Mouse (Mus musculus) spleen, postnatal 14 days (tissue): ENCODE results near the gene Borcs6.

Experiments
- DNase-seq, 2 experiments: peaks; one replicate each; pipeline ENCODE4 v3.0.0; 2021 to 2022; ENCODE audit warnings: low spot score in 2 of 2

Gene Borcs6

DNA sequence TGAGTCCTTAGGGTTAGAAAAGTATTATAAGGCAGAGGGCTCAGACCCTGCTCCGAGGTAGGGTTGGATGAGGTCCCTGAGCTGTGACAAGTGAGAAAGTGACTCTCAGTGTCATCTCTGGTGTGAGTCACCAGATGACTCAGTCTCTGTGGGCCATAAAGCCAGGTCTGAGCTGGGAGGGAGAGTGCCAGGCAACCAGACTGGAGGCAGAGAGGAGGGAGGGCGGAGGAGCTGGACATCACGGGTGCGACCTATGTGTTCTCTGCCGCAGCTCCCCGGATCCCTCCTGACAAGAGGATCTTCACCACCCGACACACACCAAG lies 42.8 kb downstream of the Borcs6 start:
- DNase-seq: no peak

DNA sequence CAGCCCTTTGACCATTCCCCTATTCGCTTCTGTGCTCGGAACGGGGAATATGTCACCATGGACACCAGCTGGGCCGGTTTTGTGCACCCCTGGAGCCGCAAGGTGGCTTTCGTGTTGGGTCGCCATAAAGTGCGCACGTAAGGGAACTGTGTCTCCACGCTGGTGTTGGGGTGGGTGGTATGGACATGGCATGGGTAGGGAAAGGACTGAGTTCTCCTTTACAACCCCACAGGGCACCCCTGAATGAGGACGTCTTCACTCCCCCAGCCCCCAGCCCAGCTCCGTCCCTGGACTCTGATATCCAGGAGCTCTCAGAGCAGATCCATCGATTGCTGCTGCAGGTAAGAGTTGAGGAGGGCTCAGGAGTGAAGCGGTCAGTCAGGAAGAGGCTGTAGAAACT lies 43.6 kb downstream of the Borcs6 start:
- DNase-seq: no peak

DNA sequence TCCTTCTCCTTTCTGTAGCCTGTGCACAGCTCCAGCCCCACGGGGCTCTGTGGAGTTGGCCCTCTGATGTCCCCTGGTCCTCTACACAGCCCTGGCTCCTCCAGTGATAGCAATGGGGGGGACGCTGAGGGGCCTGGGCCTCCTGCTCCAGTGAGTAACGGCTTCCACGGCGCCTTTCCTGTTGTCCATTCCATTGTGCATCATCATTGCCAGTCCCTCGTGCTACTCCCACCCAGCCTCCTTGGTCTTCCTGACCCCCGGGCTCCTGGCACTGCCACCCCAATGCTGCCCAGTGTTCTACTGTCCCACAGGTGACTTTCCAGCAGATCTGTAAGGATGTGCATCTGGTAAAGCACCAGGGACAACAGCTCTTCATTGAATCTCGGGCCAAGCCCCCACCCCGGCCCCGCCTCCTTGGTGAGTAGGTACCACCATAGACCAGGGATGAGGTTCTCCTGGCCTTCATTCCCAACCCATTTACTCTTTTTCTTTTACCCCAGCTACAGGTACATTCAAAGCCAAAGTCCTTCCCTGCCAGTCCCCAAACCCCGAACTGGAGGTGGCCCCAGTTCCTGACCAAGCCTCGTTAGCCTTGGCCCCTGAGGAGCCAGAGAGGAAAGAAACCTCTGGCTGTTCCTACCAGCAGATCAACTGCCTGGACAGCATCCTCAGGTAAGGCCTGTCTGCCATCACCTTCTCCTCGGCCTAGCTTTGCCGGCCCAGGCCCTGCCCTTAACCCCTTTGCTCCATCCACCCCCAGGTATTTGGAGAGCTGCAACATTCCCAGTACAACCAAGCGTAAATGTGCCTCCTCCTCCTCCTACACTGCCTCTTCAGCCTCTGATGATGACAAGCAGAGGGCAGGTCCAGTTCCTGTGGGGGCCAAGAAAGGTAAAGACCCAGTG lies 44.3 kb downstream of the Borcs6 start:
- DNase-seq: no peak

DNA sequence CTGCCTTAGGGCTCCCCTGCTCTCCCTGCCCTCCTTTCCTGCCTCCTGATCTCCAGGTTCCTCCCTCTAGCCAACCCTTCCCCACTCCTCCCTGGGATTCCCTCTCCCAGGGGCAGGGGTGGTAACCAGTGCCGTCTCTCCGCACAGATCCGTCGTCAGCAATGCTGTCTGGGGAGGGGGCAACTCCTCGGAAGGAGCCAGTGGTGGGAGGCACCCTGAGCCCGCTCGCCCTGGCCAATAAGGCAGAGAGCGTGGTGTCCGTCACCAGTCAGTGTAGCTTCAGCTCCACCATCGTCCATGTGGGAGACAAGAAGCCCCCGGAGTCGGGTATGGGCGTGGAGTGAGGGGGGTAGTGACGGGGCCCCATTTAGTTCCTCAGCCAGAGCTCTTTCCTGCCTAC lies 45.0 kb downstream of the Borcs6 start:
- no peak for DNase-seq

DNA sequence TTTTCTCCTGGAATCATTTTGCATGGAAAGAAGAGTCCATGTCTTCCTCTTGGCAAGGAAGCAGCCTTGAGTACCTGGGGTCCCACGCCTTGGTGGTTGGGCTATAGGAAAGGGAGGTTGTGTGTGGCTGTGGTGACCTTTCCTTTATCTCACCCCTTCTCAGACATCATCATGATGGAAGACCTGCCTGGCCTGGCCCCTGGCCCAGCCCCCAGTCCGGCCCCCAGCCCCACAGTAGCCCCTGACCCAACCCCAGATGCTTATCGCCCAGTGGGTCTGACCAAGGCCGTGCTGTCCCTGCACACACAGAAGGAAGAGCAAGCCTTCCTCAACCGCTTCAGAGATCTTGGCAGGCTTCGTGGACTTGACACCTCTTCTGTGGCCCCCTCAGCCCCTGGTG lies 45.7 kb downstream of the Borcs6 start:
- no peak for DNase-seq

DNA sequence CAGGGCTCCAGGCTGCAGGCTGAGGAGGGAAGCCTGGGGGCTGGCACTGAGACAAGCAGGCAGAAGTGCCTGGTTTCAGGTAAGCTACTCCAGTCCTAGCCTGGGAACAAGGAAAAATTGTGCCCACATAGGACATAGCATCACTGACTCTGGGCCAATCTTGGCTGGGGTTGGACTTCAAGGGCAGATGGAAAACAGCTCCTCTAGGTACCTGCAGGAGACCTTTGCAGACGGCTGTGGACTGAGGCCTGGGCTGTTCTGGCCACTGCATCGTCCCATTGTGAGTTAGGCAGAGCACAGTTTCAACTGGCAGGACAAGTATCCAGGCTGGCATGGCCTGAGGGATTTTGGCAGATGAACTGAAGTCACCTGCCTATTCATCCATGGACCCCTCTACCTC lies 46.3 kb downstream of the Borcs6 start:
- no peak for DNase-seq

DNA sequence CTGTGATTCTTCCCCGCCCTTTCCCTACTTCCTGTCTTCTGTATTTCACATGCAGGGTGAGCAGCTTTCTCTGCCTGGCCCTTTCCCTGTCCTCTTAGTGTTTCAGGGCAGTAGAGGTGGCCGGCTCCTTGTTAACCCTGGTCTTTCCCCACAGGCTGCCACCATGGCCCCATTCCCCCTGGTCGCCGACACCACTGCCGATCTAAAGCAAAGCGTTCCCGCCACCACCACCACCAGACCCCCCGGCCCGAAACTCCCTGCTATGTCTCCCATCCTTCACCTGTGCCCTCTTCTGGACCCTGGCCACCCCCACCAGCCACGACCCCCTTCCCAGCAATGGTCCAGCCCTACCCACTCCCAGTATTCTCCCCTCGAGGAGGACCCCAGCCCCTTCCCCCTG lies 46.8 kb downstream of the Borcs6 start:
- DNase-seq: no peak

DNA sequence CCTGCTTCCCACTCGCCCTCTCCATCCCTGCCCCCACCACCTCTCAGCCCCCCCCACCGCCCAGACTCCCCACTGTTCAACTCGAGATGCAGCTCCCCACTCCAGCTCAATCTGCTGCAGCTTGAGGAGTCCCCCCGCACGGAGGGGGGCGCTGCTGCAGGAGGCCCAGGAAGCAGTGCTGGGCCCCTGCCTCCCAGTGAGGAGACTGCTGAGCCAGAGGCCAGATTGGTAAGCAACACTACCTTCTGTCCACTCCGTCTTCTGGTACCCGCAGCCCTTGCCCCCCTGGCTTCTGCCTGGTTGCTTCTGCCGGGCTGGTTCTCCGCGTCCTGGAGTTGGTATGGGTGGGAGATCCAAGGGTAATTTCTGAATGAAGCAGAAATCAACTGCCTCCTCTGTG lies 47.3 kb downstream of the Borcs6 start:
- DNase-seq: no peak

DNA sequence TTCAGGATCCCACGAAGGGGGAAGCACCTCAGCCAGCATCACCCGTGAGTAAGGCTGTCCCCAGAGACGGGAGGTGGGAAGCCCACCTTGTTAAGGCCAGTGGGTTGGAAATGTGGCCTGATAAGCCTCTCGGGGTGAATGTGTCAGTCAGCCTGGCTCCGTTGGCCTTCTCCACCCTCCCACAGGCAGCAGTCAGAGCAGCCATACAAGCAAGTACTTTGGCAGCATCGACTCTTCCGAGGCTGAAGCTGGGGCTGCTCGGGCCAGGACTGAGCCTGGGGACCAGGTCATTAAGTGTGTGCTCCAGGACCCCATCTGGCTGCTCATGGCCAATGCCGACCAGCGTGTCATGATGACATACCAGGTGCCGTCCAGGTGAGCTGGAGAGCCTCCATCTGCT lies 48.2 kb downstream of the Borcs6 start:
- DNase-seq: no peak

DNA sequence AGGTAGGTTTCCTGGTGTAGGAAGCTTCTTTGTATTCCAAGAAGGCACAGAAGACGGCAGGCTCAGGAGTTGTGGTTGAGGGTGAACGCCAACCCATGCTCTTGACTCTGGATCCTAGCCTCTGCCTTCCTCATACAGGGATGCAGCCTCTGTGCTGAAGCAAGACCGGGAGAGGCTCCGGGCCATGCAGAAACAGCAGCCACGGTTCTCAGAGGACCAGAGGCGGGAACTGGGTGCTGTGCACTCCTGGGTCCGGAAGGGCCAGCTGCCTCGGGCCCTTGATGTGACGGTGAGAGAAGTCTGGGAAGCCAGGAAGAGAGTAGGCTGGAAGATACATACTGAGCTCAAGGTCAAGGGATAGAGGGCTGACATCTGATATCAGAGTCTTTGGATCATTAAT lies 48.7 kb downstream of the Borcs6 start:
- no peak for DNase-seq

DNA sequence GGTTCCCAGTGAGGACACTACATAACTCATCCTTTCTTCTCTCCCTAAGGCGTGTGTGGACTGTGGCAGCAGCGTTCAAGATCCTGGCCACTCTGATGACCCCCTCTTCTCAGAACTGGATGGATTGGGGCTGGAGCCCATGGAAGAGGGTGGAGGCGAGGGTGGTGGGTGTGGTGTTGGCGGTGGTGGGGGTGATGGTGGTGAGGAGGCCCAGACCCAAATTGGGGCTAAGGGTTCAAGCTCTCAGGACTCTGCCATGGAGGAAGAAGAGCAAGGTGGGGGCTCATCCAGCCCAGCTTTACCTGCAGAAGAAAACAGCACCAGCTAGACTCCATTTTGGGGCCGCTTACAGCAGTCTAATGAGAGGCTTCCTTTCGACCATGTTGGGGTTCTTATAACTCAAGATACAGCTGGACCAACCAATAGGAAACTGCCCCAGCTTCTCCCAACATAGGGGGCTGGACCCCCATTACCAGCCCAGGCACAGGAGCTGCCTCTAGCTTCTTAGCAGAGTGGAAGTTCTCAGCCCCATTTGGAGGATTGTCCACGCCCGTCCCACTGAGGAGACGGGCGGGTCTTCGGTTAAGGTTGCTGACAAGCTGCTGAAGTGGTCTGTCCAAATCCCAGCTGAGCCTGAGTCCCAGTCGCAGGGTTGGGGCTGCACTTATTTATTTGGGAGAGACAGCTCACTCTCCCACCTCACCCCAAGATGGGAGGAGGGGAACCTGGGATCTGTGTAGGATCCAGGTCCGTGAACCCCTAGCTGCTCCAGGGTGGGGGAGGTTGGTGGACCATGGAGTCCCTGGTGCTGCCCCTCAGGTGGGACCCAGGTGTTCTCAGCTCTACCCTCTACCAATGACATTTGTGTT lies 49.7 kb downstream of the Borcs6 start:
- no peak for DNase-seq

DNA sequence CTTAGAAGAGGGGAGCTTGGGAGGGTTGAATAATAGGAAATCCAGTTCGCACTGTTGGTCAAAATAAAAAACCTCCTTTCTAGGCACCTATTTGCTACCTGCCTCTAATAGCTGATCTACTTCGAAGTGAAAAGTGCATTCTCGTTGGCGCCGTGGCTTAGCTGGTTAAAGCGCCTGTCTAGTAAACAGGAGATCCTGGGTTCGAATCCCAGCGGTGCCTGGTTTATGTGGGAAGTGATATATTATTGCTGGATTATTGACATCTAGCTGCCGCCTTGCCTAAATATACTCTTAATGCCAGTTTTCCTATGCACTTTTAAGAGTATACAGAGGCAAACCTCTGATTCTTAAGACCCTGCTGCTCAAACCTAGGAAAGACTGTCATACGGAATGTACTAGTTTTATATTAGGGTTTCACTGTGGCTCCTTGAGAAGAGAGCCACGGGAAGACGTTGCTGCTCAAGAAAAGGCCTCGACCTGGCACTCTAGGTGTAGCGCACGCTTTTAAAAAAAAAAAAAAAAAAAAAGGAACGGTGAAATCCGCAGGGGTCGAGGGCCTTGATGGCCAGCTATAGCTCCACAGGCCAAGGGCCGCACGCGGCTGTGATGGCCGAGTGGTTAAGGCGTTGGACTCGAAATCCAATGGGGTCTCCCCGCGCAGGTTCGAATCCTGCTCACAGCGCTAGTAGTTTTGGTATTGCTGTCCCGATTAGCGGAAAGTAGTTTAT lies 51.0 kb downstream of the Borcs6 start:
- peak; percentile 86 to 92 for DNase-seq
